Mouse (Mus musculus): ENCODE measurements at regions not wholly inside any gene's neighbourhood (a gene's known extent, or its start where the extent isn't known, plus 50 kb on each side); places are given as distances from the start of the nearest gene placed in this dataset.

GRCm38 (mm10) chr10:24388229-24388628, 164.9 kb downstream of the Moxd1 start:
- H3K9ac ChIP-seq (ENCODE audit: low read depth, low read length) = no peak overlapping the region
- no peaks in the 10 kb centered on the region for H3K9me3 ChIP-seq (replicated peaks; ENCODE audit: control insufficient read depth, low read length)
- 37% methylated on average over 2 of the region's 2 CpGs for WGBS (ENCODE audit: insufficient replicate concordance)
- no peak overlapping the region for H3K4me3 ChIP-seq (ENCODE audit: low read depth, low read length)
- H3K4me1 ChIP-seq (ENCODE audit: control insufficient read depth, low read depth, low read length) = no peaks in the 10 kb centered on the region
- H3K27ac ChIP-seq (ENCODE audit: low read length) = no peak overlapping the region
- no peaks in the 10 kb centered on the region for H3K36me3 ChIP-seq (ENCODE audit: control insufficient read depth, insufficient read depth)
- H3K4me2 ChIP-seq (ENCODE audit: low read depth, low read length) = no peak overlapping the region
- no peak for ATAC-seq (ENCODE audit: low read depth)
- no peaks in the 10 kb centered on the region for H3K27me3 ChIP-seq (ENCODE audit: control insufficient read depth, insufficient read depth, low read depth, low read length)

GRCm38 (mm10) chr10:24391039-24391438, 167.7 kb downstream of the Moxd1 start:
- H3K9me3 ChIP-seq (replicated peaks; ENCODE audit: control insufficient read depth, low read length) = no peaks in the 10 kb centered on the region
- ATAC-seq (ENCODE audit: low read depth) = no peak
- H3K9ac ChIP-seq (ENCODE audit: low read depth, low read length) = no peak overlapping the region
- no peaks in the 10 kb centered on the region for H3K27me3 ChIP-seq (ENCODE audit: control insufficient read depth, insufficient read depth, low read depth, low read length)
- no peak overlapping the region for H3K4me2 ChIP-seq (ENCODE audit: low read depth, low read length)
- WGBS (ENCODE audit: insufficient replicate concordance) = 60% methylated on average over 6 of the region's 6 CpGs
- no peaks in the 10 kb centered on the region for H3K4me1 ChIP-seq (ENCODE audit: control insufficient read depth, low read depth, low read length)
- no peaks in the 10 kb centered on the region for H3K36me3 ChIP-seq (ENCODE audit: control insufficient read depth, insufficient read depth)
- no peak overlapping the region for H3K4me3 ChIP-seq (ENCODE audit: low read depth, low read length)
- no peak overlapping the region for H3K27ac ChIP-seq (ENCODE audit: low read length)

- Histone ChIP-seq H3K4me2 (ENCODE audit: low read depth, low read length) (no peak overlapping the region), H3K9ac (ENCODE audit: low read depth, low read length) (no peak overlapping the region), H3K9me3 (replicated peaks; ENCODE audit: control insufficient read depth, low read length) (no peaks in the 10 kb centered on the region), H3K4me3 (ENCODE audit: low read depth, low read length) (no peak overlapping the region), H3K27ac (ENCODE audit: low read length) (no peak overlapping the region), H3K36me3 (ENCODE audit: control insufficient read depth, insufficient read depth) (no peaks in the 10 kb centered on the region), H3K27me3 (ENCODE audit: control insufficient read depth, insufficient read depth, low read depth, low read length) (no peaks in the 10 kb centered on the region), H3K4me1 (ENCODE audit: control insufficient read depth, low read depth, low read length) (no peaks in the 10 kb centered on the region)
- ATAC-seq (ENCODE audit: low read depth) = no peak
- WGBS (ENCODE audit: insufficient replicate concordance) = 58% methylated on average over 3 of the region's 3 CpGs
Observed at GRCm38 (mm10) chr10:24392066-24392465, 168.7 kb downstream of the Moxd1 start.

GRCm38 (mm10) chr10:24395999-24396784, 172.9 kb downstream of the Moxd1 start:
- no peak for ATAC-seq (ENCODE audit: low read depth)
- WGBS (ENCODE audit: insufficient replicate concordance) = 68% methylated on average over 13 of the region's 13 CpGs
- no peak overlapping the region for H3K4me2 ChIP-seq (ENCODE audit: low read depth, low read length)
- H3K9me3 ChIP-seq (replicated peaks; ENCODE audit: control insufficient read depth, low read length) = no peaks in the 10 kb centered on the region
- H3K27ac ChIP-seq (ENCODE audit: low read length) = no peak overlapping the region
- no peaks in the 10 kb centered on the region for H3K4me1 ChIP-seq (ENCODE audit: control insufficient read depth, low read depth, low read length)
- H3K36me3 ChIP-seq (ENCODE audit: control insufficient read depth, insufficient read depth) = no peaks in the 10 kb centered on the region
- no peak overlapping the region for H3K9ac ChIP-seq (ENCODE audit: low read depth, low read length)
- no peak overlapping the region for H3K4me3 ChIP-seq (ENCODE audit: low read depth, low read length)
- no peaks in the 10 kb centered on the region for H3K27me3 ChIP-seq (ENCODE audit: control insufficient read depth, insufficient read depth, low read depth, low read length)

GRCm38 (mm10) chr10:24397125-24397524, 173.8 kb downstream of the Moxd1 start:
- no peaks in the 10 kb centered on the region for H3K36me3 ChIP-seq (ENCODE audit: control insufficient read depth, insufficient read depth)
- no peak overlapping the region for H3K9ac ChIP-seq (ENCODE audit: low read depth, low read length)
- WGBS (ENCODE audit: insufficient replicate concordance) = 74% methylated on average over 2 of the region's 2 CpGs
- no peak overlapping the region for H3K27ac ChIP-seq (ENCODE audit: low read length)
- H3K27me3 ChIP-seq (ENCODE audit: control insufficient read depth, insufficient read depth, low read depth, low read length) = no peaks in the 10 kb centered on the region
- H3K4me2 ChIP-seq (ENCODE audit: low read depth, low read length) = no peak overlapping the region
- no peak for ATAC-seq (ENCODE audit: low read depth)
- no peaks in the 10 kb centered on the region for H3K9me3 ChIP-seq (replicated peaks; ENCODE audit: control insufficient read depth, low read length)
- H3K4me3 ChIP-seq (ENCODE audit: low read depth, low read length) = no peak overlapping the region
- H3K4me1 ChIP-seq (ENCODE audit: control insufficient read depth, low read depth, low read length) = no peaks in the 10 kb centered on the region

GRCm38 (mm10) chr10:24404851-24405250, 181.5 kb downstream of the Moxd1 start:
- no peaks in the 10 kb centered on the region for H3K9me3 ChIP-seq (replicated peaks; ENCODE audit: control insufficient read depth, low read length)
- H3K4me3 ChIP-seq (ENCODE audit: low read depth, low read length) = no peak overlapping the region
- no peaks in the 10 kb centered on the region for H3K4me1 ChIP-seq (ENCODE audit: control insufficient read depth, low read depth, low read length)
- no peaks in the 10 kb centered on the region for H3K36me3 ChIP-seq (ENCODE audit: control insufficient read depth, insufficient read depth)
- H3K27ac ChIP-seq (ENCODE audit: low read length) = no peak overlapping the region
- H3K27me3 ChIP-seq (ENCODE audit: control insufficient read depth, insufficient read depth, low read depth, low read length) = no peaks in the 10 kb centered on the region
- H3K9ac ChIP-seq (ENCODE audit: low read depth, low read length) = no peak overlapping the region
- ATAC-seq (ENCODE audit: low read depth) = no peak
- no peak overlapping the region for H3K4me2 ChIP-seq (ENCODE audit: low read depth, low read length)
- 51% methylated on average over 4 of the region's 4 CpGs for WGBS (ENCODE audit: insufficient replicate concordance)

GRCm38 (mm10) chr10:24406953-24407352, 183.6 kb downstream of the Moxd1 start:
- ATAC-seq (ENCODE audit: low read depth) = no peak
- WGBS (ENCODE audit: insufficient replicate concordance) = 56% methylated on average over 3 of the region's 3 CpGs
- H3K4me1 ChIP-seq (ENCODE audit: control insufficient read depth, low read depth, low read length) = no peaks in the 10 kb centered on the region
- no peak overlapping the region for H3K4me3 ChIP-seq (ENCODE audit: low read depth, low read length)
- H3K9ac ChIP-seq (ENCODE audit: low read depth, low read length) = no peak overlapping the region
- H3K36me3 ChIP-seq (ENCODE audit: control insufficient read depth, insufficient read depth) = no peaks in the 10 kb centered on the region
- H3K4me2 ChIP-seq (ENCODE audit: low read depth, low read length) = no peak overlapping the region
- no peaks in the 10 kb centered on the region for H3K27me3 ChIP-seq (ENCODE audit: control insufficient read depth, insufficient read depth, low read depth, low read length)
- H3K27ac ChIP-seq (ENCODE audit: low read length) = no peak overlapping the region
- no peaks in the 10 kb centered on the region for H3K9me3 ChIP-seq (replicated peaks; ENCODE audit: control insufficient read depth, low read length)

DNA sequence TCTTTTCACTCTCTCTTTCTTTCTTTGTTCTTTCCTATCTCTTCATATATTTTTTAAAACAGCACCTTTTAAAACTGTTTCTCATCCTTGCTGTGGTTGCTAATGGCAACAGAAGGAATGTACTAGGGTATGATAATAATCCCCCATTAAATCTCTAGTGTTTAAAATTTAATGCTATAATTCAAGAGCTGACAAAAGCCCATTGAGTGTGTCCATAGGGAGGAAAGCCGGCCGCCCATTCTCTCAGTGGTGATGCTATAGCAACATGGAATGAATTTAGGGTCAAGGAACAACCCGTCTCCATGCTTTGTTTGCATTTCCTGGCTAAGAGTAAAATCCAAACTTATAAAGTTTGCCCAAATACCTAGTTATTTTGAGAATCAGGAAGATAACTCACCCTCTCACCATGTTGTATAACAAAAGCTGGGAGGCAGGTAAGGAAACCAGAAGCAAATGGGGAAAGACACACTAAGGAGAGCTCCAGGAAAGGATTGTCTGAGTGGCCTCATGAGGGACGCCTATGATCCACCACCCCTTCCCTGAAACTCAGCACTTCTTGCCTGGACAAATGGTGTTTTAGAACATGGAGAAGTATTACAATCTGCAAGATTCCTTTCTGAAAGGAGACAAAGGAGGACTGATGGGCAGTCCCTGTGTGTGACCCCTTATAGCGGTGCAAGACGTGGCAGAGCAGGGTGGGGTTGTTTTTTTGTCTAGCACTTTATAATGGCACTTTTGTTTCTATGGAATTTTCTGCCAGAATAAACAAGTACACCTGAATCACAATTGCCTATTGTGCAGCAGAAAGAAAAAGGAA, 184.3 kb downstream of the Moxd1 start:
- ATAC-seq (ENCODE audit: low read depth) = no peak
- 54% methylated on average over 6 of the region's 6 CpGs for WGBS (ENCODE audit: insufficient replicate concordance)
- no peaks in the 10 kb centered on the region for H3K9me3 ChIP-seq (replicated peaks; ENCODE audit: control insufficient read depth, low read length)
- H3K27ac ChIP-seq (ENCODE audit: low read length) = no peak overlapping the region
- no peaks in the 10 kb centered on the region for H3K27me3 ChIP-seq (ENCODE audit: control insufficient read depth, insufficient read depth, low read depth, low read length)
- no peak overlapping the region for H3K4me3 ChIP-seq (ENCODE audit: low read depth, low read length)
- H3K36me3 ChIP-seq (ENCODE audit: control insufficient read depth, insufficient read depth) = no peaks in the 10 kb centered on the region
- no peak overlapping the region for H3K4me2 ChIP-seq (ENCODE audit: low read depth, low read length)
- no peaks in the 10 kb centered on the region for H3K4me1 ChIP-seq (ENCODE audit: control insufficient read depth, low read depth, low read length)
- no peak overlapping the region for H3K9ac ChIP-seq (ENCODE audit: low read depth, low read length)

- Histone ChIP-seq H3K9ac (ENCODE audit: low read depth, low read length) (no peak overlapping the region), H3K4me3 (ENCODE audit: low read depth, low read length) (no peak overlapping the region), H3K27ac (ENCODE audit: low read length) (no peak overlapping the region), H3K36me3 (ENCODE audit: control insufficient read depth, insufficient read depth) (no peaks in the 10 kb centered on the region), H3K9me3 (replicated peaks; ENCODE audit: control insufficient read depth, low read length) (no peaks in the 10 kb centered on the region), H3K4me1 (ENCODE audit: control insufficient read depth, low read depth, low read length) (no peaks in the 10 kb centered on the region), H3K27me3 (ENCODE audit: control insufficient read depth, insufficient read depth, low read depth, low read length) (no peaks in the 10 kb centered on the region), H3K4me2 (ENCODE audit: low read depth, low read length) (no peak overlapping the region)
- no peak for ATAC-seq (ENCODE audit: low read depth)
- WGBS (ENCODE audit: insufficient replicate concordance) = 32% methylated on average over 1 of the region's 1 CpGs
Observed at GRCm38 (mm10) chr10:24409976-24410375, 185.3 kb upstream of the Ccn2 start.
